Mouse (Mus musculus) thymus, postnatal 36 days (tissue): ENCODE data around the gene Ccdc13.
A peak's percentile ranks its signal among the peaks of the same experiment; 100 is the strongest.

ENCODE experiments used
- DNase-seq, 2 experiments: peaks; one replicate each; pipeline ENCODE4 v3.0.0; 2022; ENCODE audit warnings: mixed read lengths in 2 of 2

Ccdc13 gene

DNA sequence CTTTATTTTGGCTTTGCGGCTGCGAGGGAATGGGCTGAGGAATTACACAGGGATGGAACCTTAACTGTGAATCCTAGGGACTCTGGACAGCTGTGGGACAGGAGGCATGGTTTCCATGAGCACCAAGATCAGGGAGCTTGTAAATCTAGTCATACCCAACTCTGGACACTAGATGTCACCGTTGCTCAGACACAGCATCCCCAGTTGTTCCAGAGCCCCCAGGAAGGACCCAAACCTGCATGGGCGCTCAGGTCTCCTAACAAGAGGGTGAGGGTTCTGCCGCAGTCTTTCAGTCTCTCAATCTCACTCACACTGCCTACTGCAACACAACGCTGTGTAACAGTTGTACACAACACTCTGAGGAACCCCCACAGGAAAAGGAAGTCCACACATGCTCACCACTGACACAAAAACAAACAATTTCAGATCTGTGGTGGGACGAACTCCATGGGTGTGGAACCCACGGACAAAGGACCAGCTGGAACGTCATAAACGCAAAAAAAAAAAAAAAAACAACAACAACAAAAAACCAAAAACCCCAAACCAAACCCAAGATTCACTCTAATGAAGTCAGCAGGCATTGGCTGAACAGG is 7.4 kb upstream of the Ccdc13 start:
- peak; percentile 15 to 28 for DNase-seq

DNA sequence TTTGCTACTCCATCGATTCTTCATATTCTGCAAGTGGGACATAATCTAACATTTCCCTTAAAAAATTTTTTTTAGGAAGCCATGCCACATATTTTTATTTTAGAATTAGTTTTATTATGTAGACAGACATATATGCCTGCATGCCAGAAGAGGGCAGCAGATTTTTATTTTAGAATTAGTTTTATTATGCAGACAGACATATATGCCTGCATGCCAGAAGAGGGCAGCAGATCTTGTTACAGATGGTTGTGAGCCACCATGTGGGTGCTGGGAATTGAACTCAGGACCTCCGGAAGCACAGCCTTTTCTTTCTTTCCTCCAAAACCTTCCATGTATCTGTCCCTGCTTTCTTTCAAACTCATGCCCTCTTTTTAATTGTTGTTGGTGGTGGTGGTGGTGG is 3.7 kb upstream of the Ccdc13 start:
- DNase-seq, result no peak

- DNase-seq, result no peak
Observed at GRCm38 (mm10) chr9:121839622-121839965, 333 bp upstream of the Ccdc13 start.

DNA sequence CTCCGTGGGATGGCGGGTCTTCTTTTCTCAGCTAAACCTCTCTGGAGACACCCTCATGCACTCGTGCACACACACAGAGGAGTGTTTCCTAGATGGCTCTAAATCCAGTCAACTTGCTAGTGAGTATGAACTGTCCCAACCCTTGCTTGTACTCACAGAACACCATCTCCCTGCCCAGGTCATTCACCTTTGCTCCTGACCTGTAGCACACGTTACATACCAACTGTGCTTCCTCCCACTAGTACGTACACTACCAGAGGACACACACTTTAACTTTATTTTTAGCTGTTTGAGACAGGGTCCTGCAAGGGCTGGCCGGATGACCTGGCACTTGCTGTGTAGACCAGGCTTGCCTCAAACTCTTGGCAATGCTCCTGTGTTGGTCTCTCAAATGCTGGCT is 1.3 kb downstream of the Ccdc13 start:
- no peak for DNase-seq

- DNase-seq, result no peak
Observed at GRCm38 (mm10) chr9:121833825-121834224, 5.4 kb downstream of the Ccdc13 start.

GRCm38 (mm10) chr9:121830956-121831293 is 8.3 kb downstream of the Ccdc13 start:
- peak; percentile 57 to 69 for DNase-seq

DNA sequence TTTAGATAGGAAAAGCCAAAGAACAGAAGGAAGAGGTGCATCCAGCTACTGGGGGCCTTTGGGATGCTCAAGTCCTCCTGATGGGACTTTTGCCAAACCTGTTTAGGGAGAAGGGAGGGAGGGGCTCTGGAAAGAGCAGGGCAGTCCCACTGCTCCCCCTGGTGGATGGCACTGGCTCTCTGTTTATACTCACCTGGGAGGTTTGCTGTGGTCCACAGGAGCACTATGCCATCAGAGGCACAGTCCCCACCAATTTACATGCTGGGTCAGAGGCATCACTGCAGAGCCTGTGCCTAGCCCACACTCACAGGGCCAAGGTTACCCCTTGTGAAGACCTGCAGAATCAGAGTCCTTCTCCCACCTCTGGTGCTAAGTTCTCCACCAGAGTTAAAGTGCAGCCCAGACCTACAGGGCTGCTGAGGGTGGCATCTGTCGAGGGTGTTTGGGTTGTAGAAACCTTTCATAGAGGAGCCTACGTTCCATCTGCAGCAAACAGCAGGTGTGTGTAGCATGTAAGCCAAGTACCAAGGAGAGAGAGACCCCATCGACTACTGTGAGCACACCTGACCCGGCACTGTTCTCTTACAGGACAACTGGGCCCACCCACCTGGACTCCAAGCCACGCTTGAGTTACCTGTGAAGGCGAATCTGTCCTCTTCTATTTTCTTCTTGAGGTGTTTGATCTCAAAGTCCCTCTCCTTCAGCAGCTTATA is 8.9 kb downstream of the Ccdc13 start:
- peak; percentile 52 for DNase-seq

- no peak for DNase-seq
Observed at GRCm38 (mm10) chr9:121829270-121829992, 9.8 kb downstream of the Ccdc13 start.

GRCm38 (mm10) chr9:121828314-121828713 is 10.9 kb downstream of the Ccdc13 start:
- DNase-seq, result no peak

DNA sequence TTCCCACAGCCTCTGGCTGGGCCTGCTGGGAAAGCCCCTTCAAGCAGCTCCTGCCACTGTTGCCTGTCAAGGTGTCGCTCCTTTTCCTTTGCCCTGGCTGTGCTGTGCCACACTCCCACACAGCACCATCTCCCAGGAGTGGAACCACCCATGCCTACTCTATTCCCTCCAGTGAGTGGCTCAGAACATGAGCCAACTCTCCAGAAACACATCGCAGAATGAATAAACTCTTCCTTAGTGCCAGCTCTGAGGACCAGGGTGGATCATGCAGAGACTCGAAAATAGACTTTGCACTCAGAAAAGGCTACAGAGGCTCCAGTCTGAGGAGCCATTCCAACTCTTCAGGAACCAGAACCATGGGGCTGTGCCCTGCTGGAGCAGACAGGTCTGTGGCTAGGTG is 12.9 kb downstream of the Ccdc13 start:
- DNase-seq, result no peak

GRCm38 (mm10) chr9:121823991-121824390 is 15.3 kb downstream of the Ccdc13 start:
- no peak for DNase-seq

DNA sequence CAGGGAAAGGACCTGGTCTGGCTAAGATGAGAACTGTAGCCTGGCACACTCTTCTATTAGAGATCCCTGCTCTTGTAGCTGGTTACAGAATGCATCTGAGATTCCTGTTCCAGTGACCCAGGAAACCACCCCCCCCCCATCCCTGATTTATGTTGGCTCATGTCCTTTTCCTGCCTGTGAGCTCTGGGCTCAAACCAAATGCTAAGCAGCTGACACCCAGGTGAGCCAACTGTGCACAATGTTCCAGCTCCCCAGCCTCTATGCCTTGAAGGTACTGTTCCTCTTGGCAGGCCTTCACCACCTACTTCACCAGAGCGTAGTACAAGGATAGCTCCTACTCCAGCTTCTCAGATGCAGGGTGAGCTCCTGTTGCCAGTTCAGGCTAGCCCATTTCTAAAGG is 16.2 kb downstream of the Ccdc13 start:
- DNase-seq, result no peak

DNA sequence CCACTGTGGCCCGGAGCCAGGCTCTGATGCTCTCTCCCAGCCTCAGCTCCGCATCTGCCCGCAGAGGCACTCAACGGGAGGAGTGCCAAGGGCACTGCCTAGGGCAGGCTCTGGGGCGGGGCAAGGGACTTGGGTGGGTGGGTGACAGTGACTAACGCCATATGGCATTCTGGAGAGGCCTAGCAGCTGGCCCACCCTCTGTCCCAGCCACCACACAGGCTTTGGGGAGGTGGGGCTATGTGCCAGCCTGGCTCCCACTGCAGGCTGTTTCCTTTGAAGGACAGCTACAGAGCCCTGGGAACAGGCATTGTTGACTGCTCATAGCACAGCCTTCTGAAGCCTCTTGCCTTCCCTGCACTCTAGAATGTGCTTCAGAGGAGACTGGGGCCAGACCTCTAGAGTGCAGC is 16.7 kb downstream of the Ccdc13 start:
- no peak for DNase-seq

DNA sequence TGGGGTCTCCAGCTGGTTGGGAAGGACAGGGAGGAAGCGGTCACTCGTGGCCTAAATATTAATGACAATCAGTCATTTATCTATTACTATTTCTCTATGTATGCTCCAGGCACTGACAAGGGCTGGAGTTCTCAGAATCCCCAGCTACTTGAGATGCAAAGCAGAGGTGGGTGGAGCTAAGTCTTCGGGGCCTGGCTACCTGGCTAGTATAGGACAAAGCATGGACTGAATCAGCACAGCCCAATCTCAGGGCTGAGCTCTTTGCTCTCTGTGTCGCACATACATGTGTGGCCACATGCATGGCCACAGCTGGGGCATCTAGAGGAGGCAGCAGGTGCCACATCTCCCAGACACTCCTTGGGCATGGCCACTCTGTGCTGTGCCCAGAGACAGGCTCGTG is 18.5 kb downstream of the Ccdc13 start:
- DNase-seq, result no peak

GRCm38 (mm10) chr9:121819771-121820471 is 19.3 kb downstream of the Ccdc13 start:
- DNase-seq, result no peak

GRCm38 (mm10) chr9:121819073-121819770 is 20.0 kb downstream of the Ccdc13 start:
- no peak for DNase-seq

DNA sequence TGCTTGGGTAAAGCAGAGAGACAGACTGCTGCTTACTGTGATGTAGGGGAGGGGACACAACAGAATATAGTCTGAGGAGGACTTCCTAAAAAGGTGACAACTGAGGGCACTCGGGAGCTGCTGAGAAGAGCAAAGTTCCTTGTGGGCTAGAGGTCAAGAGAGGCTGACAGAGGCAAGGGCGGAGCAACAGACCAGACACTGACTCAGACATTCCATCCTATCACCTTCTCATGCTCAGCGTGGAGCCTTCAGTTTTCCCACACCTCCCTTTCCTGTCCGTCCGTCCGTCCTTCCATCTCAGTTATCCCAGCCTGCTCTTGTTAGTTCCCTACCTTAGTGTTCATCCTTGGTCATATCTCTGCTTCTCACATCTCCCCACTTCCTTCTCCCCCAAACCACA is 24.1 kb downstream of the Ccdc13 start:
- DNase-seq, result no peak

- DNase-seq, result no peak
Observed at GRCm38 (mm10) chr9:121810081-121810821, 29.0 kb downstream of the Ccdc13 start.

GRCm38 (mm10) chr9:121808511-121808910 is 30.8 kb downstream of the Ccdc13 start:
- no peak for DNase-seq

GRCm38 (mm10) chr9:121807947-121808346 is 31.3 kb downstream of the Ccdc13 start:
- no peak for DNase-seq

DNA sequence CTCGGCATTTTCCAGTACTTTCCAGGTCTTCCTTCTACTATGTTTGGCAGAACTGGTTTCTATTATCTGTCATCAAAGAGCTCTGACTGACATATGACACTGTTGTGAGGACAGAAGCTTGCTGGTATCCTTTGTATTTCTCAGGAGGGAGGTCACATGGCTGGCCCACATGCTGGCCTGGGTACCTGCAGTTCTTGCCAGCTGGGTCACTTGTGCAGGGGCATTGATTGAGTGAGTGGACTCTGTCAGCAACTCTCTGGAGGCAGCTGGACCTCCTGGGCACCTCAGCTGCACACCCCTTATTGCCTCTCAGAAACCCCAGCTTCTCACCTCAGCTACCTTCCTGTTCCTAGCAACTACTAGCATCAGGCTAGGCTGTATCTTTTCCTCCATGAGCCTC is 31.7 kb downstream of the Ccdc13 start:
- no peak for DNase-seq

DNA sequence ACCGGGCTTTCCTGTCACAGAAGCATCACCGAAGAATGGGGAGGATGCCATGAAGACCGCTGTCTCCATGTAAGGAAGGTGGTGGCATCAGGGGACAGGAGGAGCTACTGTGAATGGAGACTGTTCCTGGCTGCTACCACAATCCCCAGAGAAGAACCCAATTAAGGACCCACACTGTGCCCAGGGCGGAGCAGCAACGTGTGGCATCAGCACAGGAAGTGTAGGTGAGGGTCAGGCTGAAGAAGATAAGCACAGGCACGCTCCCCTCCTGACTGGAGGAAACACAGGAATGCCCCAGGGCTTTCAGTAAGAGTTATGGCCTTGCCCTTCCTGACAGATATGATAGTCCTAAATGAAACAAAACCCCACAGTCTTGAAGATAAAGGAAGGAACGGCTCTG is 36.5 kb downstream of the Ccdc13 start:
- DNase-seq, result no peak
